Mouse (Mus musculus) ES-E14 (cell line): Measurements from ENCODE around the gene Cdt1.

Source experiments
- CHD2 ChIP-seq: IDR thresholded peaks from 2 replicates; pipeline ENCODE4 v1.6.1; 2014; ENCODE audit warnings: mild to moderate bottlenecking, low read depth, low read length, inconsistent platforms
- HCFC1 ChIP-seq: IDR thresholded peaks from 2 replicates; pipeline ENCODE4 v1.6.1; 2012; ENCODE audit warnings: low read length, inconsistent platforms, borderline replicate concordance; ENCODE audit not compliant: insufficient read depth
- MAFK ChIP-seq: IDR thresholded peaks from 2 replicates; pipeline ENCODE4 v1.6.1; 2014; ENCODE audit warnings: mild to moderate bottlenecking, low read depth, low read length, inconsistent platforms; ENCODE audit not compliant: insufficient read depth
- ZC3H11A ChIP-seq: IDR thresholded peaks from 2 replicates; pipeline ENCODE4 v1.6.1; 2012; ENCODE audit warnings: low read depth, mild to moderate bottlenecking, inconsistent platforms, low read length, borderline replicate concordance
- ZNF384 ChIP-seq: IDR thresholded peaks from 2 replicates; pipeline ENCODE4 v1.6.1; 2012; ENCODE audit warnings: low read depth, low read length, inconsistent platforms

- no peak for TF ChIP-seq ZC3H11A
- no peak for TF ChIP-seq ZNF384
- no peak for TF ChIP-seq CHD2
- no peak for TF ChIP-seq MAFK
- TF ChIP-seq HCFC1 = no peak
Measured at GRCm38 (mm10) chr8:122558671-122559349, 9.0 kb upstream of the Cdt1 start.
